Mouse (Mus musculus) E14TG2a.4 (cell line): ENCODE measurements around the gene Stox2.

Source experiments
- CTCF ChIP-seq: conservative IDR thresholded peaks from 2 replicates; pipeline ENCODE4 v1.5.1; 2014; ENCODE audit warnings: low read length
- NANOG ChIP-seq: IDR thresholded peaks from 2 replicates; pipeline ENCODE4 v1.6.1; 2014; ENCODE audit warnings: borderline replicate concordance, low read length, mixed read lengths
- POU5F1 ChIP-seq: IDR thresholded peaks from 2 replicates; pipeline ENCODE4 v1.6.1; 2014; ENCODE audit warnings: low read length, borderline replicate concordance

DNA sequence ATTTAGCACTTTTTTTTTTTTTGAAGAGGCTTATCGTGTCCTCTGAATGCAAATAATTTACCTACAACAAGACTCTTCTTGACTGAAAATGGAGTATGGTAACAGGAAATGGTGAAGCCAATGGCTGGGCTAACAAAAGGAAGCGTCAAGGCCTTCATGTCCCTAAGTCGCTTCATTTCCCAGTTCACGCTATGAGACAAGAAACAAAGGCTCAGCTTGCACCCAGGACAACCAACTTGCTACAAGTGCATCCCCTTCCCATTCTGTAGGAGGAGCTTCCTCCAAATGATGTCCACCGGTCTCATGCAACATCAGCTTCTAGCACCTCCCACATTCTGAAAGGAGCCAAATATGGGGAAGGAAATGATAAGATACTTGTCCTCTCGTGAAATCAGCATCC lies 160.7 kb downstream of the Stox2 start:
- TF ChIP-seq CTCF (no peak), POU5F1 (no peak), NANOG (no peak)
